Mouse (Mus musculus) layer of hippocampus, postnatal 25 days (tissue): Measurements from ENCODE around the gene Mill2. TPM values are rescaled to one million over a fixed set of nuclear protein-coding genes. Genes with fewer than 3 reads are reported as not detected.

Source experiments
- total RNA-seq, 2 experiments: library from RNA; stranded (reverse); gene quantifications; 2 replicates each; pipeline ENCODE4 v1.2.3; 2021

Mill2 gene
- total RNA-seq, 2 experiments from 2014 or later: 1.9 to 2.2 TPM

Other genes with a start within 250 kb of the Mill2 start
- gene Psg23, start 223.5 kb upstream of the Mill2 start, total RNA-seq: not detected
- gene Psg21, start 183.2 kb upstream of the Mill2 start, total RNA-seq: not detected
- not detected for gene Psg20, start 153.8 kb upstream of the Mill2 start, total RNA-seq
- not detected for gene Psg22, start 121.9 kb upstream of the Mill2 start, total RNA-seq
- gene Psg19, start 41.4 kb upstream of the Mill2 start, total RNA-seq: not detected
- not detected for gene Psg17, start 18.4 kb upstream of the Mill2 start, total RNA-seq
- gene Pglyrp1, start 31.4 kb downstream of the Mill2 start, total RNA-seq: 10 to 100 TPM in 1 of 2 experiments, 1 to 10 TPM in 1; 8.6 to 17.9 TPM
- 10 to 100 TPM in 1 of 2 experiments, 1 to 10 TPM in 1; 9.5 to 13.5 TPM for gene Ccdc61, start 70.4 kb downstream of the Mill2 start, total RNA-seq
- 10 to 100 TPM; 69.2 to 93.3 TPM for gene Nova2, start 85.9 kb downstream of the Mill2 start, total RNA-seq
- under 1 TPM; 0.17 to 0.70 TPM for gene Nanos2, start 147.4 kb downstream of the Mill2 start, total RNA-seq
- gene Mypop, start 151.3 kb downstream of the Mill2 start, total RNA-seq: 10 to 100 TPM; 44.9 to 48.3 TPM
- 10 to 100 TPM; 51.7 to 53.5 TPM for gene Irf2bp1, start 164.1 kb downstream of the Mill2 start, total RNA-seq
- gene Foxa3, start 183.6 kb downstream of the Mill2 start, total RNA-seq: not detected
- gene Sympk, start 184.4 kb downstream of the Mill2 start, total RNA-seq: 100 to 1,000 TPM; 111 to 113 TPM
- under 1 TPM in 1 of 2 experiments, not detected in 1; 0.10 TPM for gene Rsph6a, start 214.7 kb downstream of the Mill2 start, total RNA-seq
- 100 to 1,000 TPM; 151 to 152 TPM for gene Dmwd, start 236.3 kb downstream of the Mill2 start, total RNA-seq
- 10 to 100 TPM; 26.7 to 39.3 TPM for gene Dmpk, start 243.9 kb downstream of the Mill2 start, total RNA-seq